Mouse (Mus musculus) brown adipose tissue, adult 24 weeks (tissue): ENCODE data around the gene Zfp664. TPM values are rescaled to one million over a fixed set of nuclear protein-coding genes. Genes with fewer than 3 reads are reported as not detected.
A peak's percentile ranks its signal among the peaks of the same experiment; 100 is the strongest.

ENCODE experiments used
- H3K27ac ChIP-seq: fragments of 200-500 bp; replicated peaks from 2 replicates; pipeline ENCODE4 v1.5.1; 2012; ENCODE audit warnings: low read depth, mild to moderate bottlenecking, low read length
- H3K4me1 ChIP-seq: fragments of 200-500 bp; 2 replicates; pipeline ENCODE4 v1.6.1; 2012; ENCODE audit warnings: low read length, mixed read lengths; ENCODE audit not compliant: control insufficient read depth, insufficient read depth, insufficient read length
- H3K4me3 ChIP-seq: fragments of 200-500 bp; 2 replicates; pipeline ENCODE4 v1.5.1; 2012; ENCODE audit warnings: low read depth, mild to moderate bottlenecking, low read length, moderate library complexity; ENCODE audit not compliant: insufficient read depth
- polyA plus RNA-seq: library from polyadenylated mRNA; stranded (reverse); fragments of >200 nt; gene quantifications from 2 replicates; pipeline ENCODE4 v1.2.4, GENCODE M21; 2012; ENCODE audit not compliant: missing spikeins, insufficient read depth, insufficient read length

The Zfp664 gene
- polyA plus RNA-seq, 1 experiment, result 44.4 TPM

- Histone ChIP-seq H3K4me1 (no peaks in the 10 kb centered on the region), H3K4me3 (no peak overlapping the region), H3K27ac (no peak overlapping the region)
Measured at GRCm38 (mm10) chr5:124852294-124852693, 10.2 kb upstream of the Zfp664 start.

- H3K4me3 ChIP-seq, result no peak overlapping the region
- H3K27ac ChIP-seq, result no peak overlapping the region
Measured at GRCm38 (mm10) chr5:124853079-124853478, 9.4 kb upstream of the Zfp664 start.

DNA sequence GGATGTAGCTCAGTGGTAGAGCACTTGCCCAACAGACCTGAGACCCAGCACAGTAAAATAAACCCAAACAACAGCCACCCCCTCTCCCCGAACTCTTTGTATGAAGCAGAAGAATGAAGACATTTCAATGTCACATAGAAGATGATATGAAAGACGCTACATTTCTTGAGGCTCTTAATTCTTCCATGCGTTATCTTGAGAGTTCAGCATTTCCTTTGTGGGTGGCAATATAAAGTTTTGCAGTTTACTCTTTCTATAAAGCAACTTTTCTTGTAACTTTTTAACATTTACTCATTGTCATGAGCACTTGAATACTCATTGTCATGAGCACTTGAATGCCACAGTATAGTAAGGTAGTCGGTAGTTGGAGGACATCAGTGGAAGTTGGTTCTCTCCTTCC, 8.3 kb upstream of the Zfp664 start:
- Histone ChIP-seq H3K27ac (no peak overlapping the region), H3K4me1 (no peaks in the 10 kb centered on the region), H3K4me3 (no peak overlapping the region)

More at GRCm38 (mm10) chr5:124853079-124853478, 9.4 kb upstream of the Zfp664 start:
- no peaks in the 10 kb centered on the region for H3K4me1 ChIP-seq

GRCm38 (mm10) chr5:124860013-124860412, 2.5 kb upstream of the Zfp664 start:
- no peak overlapping the region for H3K4me3 ChIP-seq
- no peak overlapping the region for H3K27ac ChIP-seq
- H3K4me1 ChIP-seq, result peaks cover 3% of the 10 kb centered on the region; the same call in 1 of the 2 replicates

DNA sequence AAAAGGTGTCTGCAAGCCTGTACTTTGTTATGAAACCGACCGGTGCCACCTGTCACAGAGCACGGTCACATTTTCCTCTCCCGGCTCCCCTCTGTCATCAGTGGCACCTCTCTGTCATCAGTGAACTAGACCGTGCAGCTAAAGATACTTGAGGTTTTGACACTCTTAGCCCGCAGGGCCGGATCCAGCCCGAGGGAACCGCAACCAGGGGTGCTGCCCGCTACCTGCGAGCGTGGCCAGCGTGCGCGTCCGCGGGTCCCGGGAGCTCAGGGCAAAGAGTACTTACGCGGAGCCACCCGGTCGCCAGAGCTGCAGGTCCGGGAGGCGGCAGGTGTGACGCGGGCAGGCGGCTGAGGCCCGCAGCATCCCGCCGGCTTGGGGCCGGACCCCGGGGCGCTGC, 1.0 kb upstream of the Zfp664 start:
- Histone ChIP-seq H3K27ac (no peak overlapping the region), H3K4me3 (peak overlapping the region; percentile 75), H3K4me1 (peaks cover 3% of the 10 kb centered on the region; the same call in 1 of the 2 replicates)

DNA sequence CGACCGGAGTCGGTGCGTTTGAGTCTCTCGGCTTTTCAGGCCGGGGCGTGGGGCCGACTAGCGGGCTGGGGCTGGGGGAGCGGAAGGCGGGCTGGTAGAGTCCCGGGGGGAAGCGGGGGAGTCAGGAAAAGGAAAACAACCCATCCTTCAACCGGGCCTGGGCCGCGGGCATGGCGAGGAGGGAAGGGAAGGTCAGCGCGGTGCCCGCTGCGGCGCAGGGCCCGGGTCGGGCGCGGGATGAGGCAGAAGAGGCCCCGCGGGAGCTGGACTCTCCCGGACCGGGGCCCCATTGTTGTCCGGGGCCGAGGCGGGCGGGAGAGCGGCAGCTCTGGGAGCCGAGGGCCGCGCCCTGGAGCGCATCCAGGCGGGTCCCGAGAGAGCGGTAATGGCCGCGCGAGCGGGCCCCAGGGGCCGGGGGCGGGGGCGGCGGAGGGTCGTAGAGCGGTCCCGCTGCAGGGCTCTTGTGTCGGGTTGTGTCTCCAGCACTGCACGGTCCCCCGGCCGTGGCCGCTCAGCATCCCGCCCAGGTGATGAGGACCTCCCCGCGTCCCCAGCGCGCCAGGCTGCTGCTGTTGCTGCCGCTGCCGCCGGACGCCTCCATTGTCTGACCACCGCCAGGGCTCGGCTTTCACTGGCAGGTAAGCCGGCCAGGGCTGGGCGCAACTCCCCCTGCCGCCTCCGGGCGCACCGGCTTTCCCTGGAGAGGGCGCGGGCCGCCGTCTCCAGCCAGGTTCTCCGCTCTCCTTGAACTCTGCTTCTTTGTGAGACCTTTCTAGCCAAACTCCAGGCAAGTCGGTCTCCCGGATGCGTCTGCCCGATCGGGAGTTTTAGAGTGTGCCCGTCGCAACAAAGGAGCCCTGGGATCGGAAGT, 615 bp downstream of the Zfp664 start:
- H3K27ac ChIP-seq, result no peak overlapping the region
- H3K4me1 ChIP-seq, result peaks cover 3% of the 10 kb centered on the region; the same call in 1 of the 2 replicates
- peak overlapping the region; percentile 90 for H3K4me3 ChIP-seq

DNA sequence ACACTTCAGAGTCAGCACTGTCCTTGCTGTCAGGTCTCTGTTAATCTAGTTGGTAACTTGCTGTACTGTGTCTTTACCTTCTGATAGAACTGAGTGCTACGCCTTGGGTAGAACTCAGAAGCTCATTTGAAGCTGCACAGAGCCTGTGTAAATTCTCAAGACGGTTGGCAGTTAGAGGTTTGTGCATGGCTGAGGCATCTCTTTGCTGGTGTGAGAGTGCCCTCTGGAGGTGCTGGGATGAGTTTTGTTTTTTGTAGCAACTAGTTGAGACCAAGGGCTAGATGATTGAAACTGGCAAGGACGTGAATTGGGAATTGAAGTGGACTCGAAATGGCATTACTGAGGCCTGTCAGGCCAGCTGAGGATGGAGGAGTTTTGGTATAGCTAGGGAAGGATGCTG, 6.5 kb downstream of the Zfp664 start:
- Histone ChIP-seq H3K27ac (no peak overlapping the region), H3K4me3 (no peak overlapping the region), H3K4me1 (peaks cover 11% of the 10 kb centered on the region)

DNA sequence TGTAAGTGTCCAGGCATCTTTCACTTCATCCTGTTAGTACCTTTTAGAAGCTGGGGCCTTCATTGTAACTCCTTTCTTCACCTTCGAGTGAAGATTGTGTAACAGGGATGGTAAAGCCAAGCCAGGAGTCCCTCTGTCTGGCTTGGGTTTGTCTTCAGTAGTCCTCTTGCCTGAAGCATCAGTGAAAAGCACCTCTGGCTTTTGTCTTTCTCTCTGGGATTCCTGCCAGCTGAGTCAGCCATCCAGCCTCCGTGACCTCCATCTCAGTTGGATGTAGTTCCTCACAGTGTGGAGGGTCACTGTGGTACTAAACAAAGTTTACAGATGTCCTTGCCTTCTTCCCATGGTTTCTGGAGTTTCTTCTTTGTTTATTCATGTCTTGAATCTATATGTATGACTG, 9.5 kb downstream of the Zfp664 start:
- H3K27ac ChIP-seq, result no peak overlapping the region; the same call in 1 of the 2 replicates
- H3K4me1 ChIP-seq, result peaks cover 11% of the 10 kb centered on the region
- H3K4me3 ChIP-seq, result no peak overlapping the region

DNA sequence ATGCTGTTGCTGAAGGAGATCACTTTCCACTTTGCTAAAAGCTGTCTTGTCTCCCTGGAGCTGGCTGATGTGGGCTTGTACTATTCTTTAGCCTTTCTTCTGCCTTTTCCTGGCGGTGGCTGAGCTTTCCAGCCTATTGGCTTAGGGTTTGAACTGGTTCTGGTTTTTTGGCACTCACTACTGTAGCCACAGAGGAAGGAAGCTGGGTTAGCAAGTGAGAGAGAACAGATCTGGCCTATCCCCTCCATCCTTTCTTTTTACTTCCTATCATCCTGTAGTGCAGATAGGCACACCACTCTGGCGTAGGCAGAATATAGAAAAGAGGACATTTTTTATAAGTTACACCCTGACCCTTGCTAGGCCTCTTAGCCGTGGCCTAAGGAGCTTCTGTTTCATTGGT, 10.6 kb downstream of the Zfp664 start:
- peaks cover 13% of the 10 kb centered on the region for H3K4me1 ChIP-seq
- H3K27ac ChIP-seq, result peak overlapping the region; percentile 31
- H3K4me3 ChIP-seq, result no peak overlapping the region

- Histone ChIP-seq H3K4me3 (no peak overlapping the region), H3K4me1 (peaks cover 13% of the 10 kb centered on the region), H3K27ac (no peak overlapping the region)
Measured at GRCm38 (mm10) chr5:124873890-124874601, 11.6 kb downstream of the Zfp664 start.

DNA sequence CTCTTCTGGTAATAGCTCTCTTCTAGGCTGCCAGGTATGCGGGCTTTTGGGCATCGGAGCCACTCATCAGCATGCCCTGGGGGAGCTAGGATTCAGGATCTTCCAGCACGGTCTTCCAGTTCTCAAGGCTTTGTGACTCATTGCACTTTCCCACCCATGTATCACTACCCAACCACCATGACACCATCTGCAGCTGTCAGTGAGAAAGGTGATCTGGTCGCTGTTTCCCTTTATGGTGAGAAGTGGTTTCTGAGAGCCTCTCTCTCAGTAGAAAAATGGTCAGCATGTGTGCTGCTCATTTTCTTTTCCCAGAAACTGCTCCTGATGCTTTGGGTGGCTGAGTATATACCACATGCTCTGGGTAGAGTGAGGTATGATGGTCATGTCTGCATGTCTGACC, 16.8 kb downstream of the Zfp664 start:
- Histone ChIP-seq H3K27ac (no peak overlapping the region), H3K4me1 (peaks cover 2% of the 10 kb centered on the region; the same call in 1 of the 2 replicates), H3K4me3 (no peak overlapping the region)

DNA sequence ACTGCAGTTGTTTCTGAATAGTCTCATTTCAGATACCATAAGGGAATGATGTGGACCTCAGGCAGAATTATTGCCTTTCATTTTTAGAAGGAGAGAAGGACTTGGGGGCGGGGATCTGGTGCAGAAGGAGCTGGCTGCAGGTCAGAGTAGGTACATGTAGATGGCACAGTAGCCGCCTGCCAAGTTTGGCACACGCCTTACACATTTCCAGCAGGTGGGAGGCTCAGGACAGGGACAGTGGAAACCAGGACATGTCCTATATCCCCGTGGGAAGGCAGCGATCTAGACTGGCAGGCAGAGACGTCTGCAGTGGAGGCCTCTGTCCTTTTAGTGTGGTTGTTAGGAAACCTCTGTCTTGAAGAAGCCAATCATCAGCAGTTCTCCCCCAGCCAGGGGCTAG, 17.3 kb downstream of the Zfp664 start:
- Histone ChIP-seq H3K27ac (no peak overlapping the region), H3K4me1 (peaks cover 2% of the 10 kb centered on the region; the same call in 1 of the 2 replicates), H3K4me3 (no peak overlapping the region)

GRCm38 (mm10) chr5:124883877-124884276, 21.4 kb downstream of the Zfp664 start:
- Histone ChIP-seq H3K4me3 (no peak overlapping the region), H3K27ac (no peak overlapping the region), H3K4me1 (no peaks in the 10 kb centered on the region)

- no peak overlapping the region for H3K27ac ChIP-seq
- peaks cover 2% of the 10 kb centered on the region; the same call in 1 of the 2 replicates for H3K4me1 ChIP-seq
- no peak overlapping the region for H3K4me3 ChIP-seq
Measured at GRCm38 (mm10) chr5:124888661-124889060, 26.2 kb downstream of the Zfp664 start.

GRCm38 (mm10) chr5:124891921-124892370, 29.5 kb downstream of the Zfp664 start:
- Histone ChIP-seq H3K27ac (no peak overlapping the region), H3K4me3 (no peak overlapping the region), H3K4me1 (peaks cover 2% of the 10 kb centered on the region; the same call in 1 of the 2 replicates)
